Comparison of ENCODE assay signal across 9 mouse cellular contexts in genomic region chr6:86921880-86922279, GRCm38 (mm10).
DNase-seq lines count a peak whose midpoint lies in the region; ATAC-seq and TF ChIP-seq lines count a peak whose summit lies in the region.
"Had no signal": no experiment of that assay in that cellular context is flagged by ENCODE, and none has a peak within 500 bp of the region (broad histone marks: within the 10 kb centered on the region; RNA-seq: fewer than 3 reads in every experiment).

No protein-coding gene starts in this region.

- 25% methylated on average over 4 of the region's 4 CpGs for WGBS in kidney, embryonic 16.5 days
- 20% methylated on average over 4 of the region's 4 CpGs for WGBS in liver, postnatal 0 days (ENCODE audit: insufficient replicate concordance)
- WGBS in midbrain, embryonic 11.5 days = 25% methylated on average over 4 of the region's 4 CpGs

- no peak overlapping the region for H3K27ac ChIP-seq in kidney, embryonic 16.5 days (ENCODE audit: low read length)
- no peak overlapping the region for H3K27ac ChIP-seq in liver, postnatal 0 days (ENCODE audit: low read depth)
- no peak overlapping the region for H3K27ac ChIP-seq in midbrain, embryonic 11.5 days (ENCODE audit: low read depth, low read length)
- H3K27ac ChIP-seq: limb, embryonic 15.5 days had no signal

- no peaks in the 10 kb centered on the region for H3K4me1 ChIP-seq in kidney, embryonic 16.5 days (ENCODE audit: insufficient read depth, low read length)
- H3K4me1 ChIP-seq in liver, postnatal 0 days (ENCODE audit: insufficient read depth) = no peaks in the 10 kb centered on the region
- H3K4me1 ChIP-seq in midbrain, embryonic 11.5 days (ENCODE audit: control insufficient read depth, insufficient read depth, low read length) = no peaks in the 10 kb centered on the region

- no peak overlapping the region for H3K4me2 ChIP-seq in kidney, embryonic 16.5 days (replicated peaks; ENCODE audit: low read depth, low read length)
- H3K4me2 ChIP-seq in liver, postnatal 0 days (ENCODE audit: low read depth, low read length) = no peak overlapping the region
- no peak overlapping the region for H3K4me2 ChIP-seq in midbrain, embryonic 11.5 days
- H3K4me2 ChIP-seq: limb, embryonic 15.5 days had no signal

- ATAC-seq in kidney, embryonic 16.5 days (ENCODE audit: low FRiP score, low TSS enrichment) = peak; percentile 46; the same call in 1 of the 2 replicates
- ATAC-seq in liver, postnatal 0 days = peak; percentile 63; the same call in 1 of the 2 replicates
- no peak for ATAC-seq in midbrain, embryonic 11.5 days (ENCODE audit: low FRiP score)

- DNase-seq in ES-CJ7 (ENCODE audit: low read depth, low spot score) = peak; percentile 79
- DNase-seq in adrenal gland, adult 18-20 months (ENCODE audit: low spot score in 2 of 2) = peak; percentile 45 to 61
- DNase-seq in embryo, embryonic 10.5 days (ENCODE audit: low spot score) = peak; percentile 76
- peak; percentile 49 to 74 for DNase-seq in heart, adult 9 months (ENCODE audit: low spot score in 2 of 2)
- DNase-seq in liver, postnatal 0 days = peak; percentile 69
- peak; percentile 70 to 73 for DNase-seq in right cerebral cortex, adult 2 months (ENCODE audit: low spot score in 2 of 2)
- no peak for DNase-seq in midbrain, embryonic 11.5 days (ENCODE audit: low spot score, missing footprints)

- no peak overlapping the region for H3K4me3 ChIP-seq in kidney, embryonic 16.5 days (ENCODE audit: low read length)
- no peak overlapping the region for H3K4me3 ChIP-seq in liver, postnatal 0 days (ENCODE audit: low read depth, low read length)
- no peak overlapping the region for H3K4me3 ChIP-seq in midbrain, embryonic 11.5 days (ENCODE audit: low read depth, low read length)
- H3K4me3 ChIP-seq: limb, embryonic 15.5 days had no signal

- peak; percentile 93 for TF ChIP-seq CTCF in liver, postnatal 0 days (IDR thresholded peaks at IDR 0.05; ENCODE audit: low read depth)

- H3K9ac ChIP-seq in kidney, embryonic 16.5 days (replicated peaks; ENCODE audit: low read length) = no peak overlapping the region
- H3K9ac ChIP-seq in liver, postnatal 0 days (replicated peaks) = no peak overlapping the region
- no peak overlapping the region for H3K9ac ChIP-seq in midbrain, embryonic 11.5 days (ENCODE audit: low read length)
- H3K9ac ChIP-seq: limb, embryonic 15.5 days had no signal

- H3K9me3 ChIP-seq in kidney, embryonic 16.5 days (ENCODE audit: low read length) = no peaks in the 10 kb centered on the region
- H3K9me3 ChIP-seq in liver, postnatal 0 days (ENCODE audit: low read length) = no peaks in the 10 kb centered on the region
- H3K9me3 ChIP-seq in midbrain, embryonic 11.5 days (ENCODE audit: control insufficient read depth, low read length) = no peaks in the 10 kb centered on the region
- H3K9me3 ChIP-seq: limb, embryonic 15.5 days had no signal

- TF ChIP-seq EP300 in liver, postnatal 0 days (IDR thresholded peaks at IDR 0.05; ENCODE audit: low read depth) = no peak

- H3K36me3 ChIP-seq in kidney, embryonic 16.5 days (ENCODE audit: insufficient read depth, low read length) = no peaks in the 10 kb centered on the region
- H3K36me3 ChIP-seq in liver, postnatal 0 days (replicated peaks; ENCODE audit: insufficient read depth, low read length) = peaks cover 7% of the 10 kb centered on the region; the same call in 1 of the 2 replicates
- H3K36me3 ChIP-seq in midbrain, embryonic 11.5 days (ENCODE audit: control insufficient read depth, insufficient read depth, low read length) = no peaks in the 10 kb centered on the region

- no peaks in the 10 kb centered on the region for H3K27me3 ChIP-seq in kidney, embryonic 16.5 days (ENCODE audit: insufficient read depth, low read length)
- H3K27me3 ChIP-seq in liver, postnatal 0 days (ENCODE audit: insufficient read depth, low read length) = no peaks in the 10 kb centered on the region
- H3K27me3 ChIP-seq in midbrain, embryonic 11.5 days (ENCODE audit: control insufficient read depth, insufficient read depth, low read length) = no peaks in the 10 kb centered on the region
- H3K27me3 ChIP-seq: limb, embryonic 15.5 days had no signal
